Mouse (Mus musculus) heart, adult 11 months (tissue): ENCODE data around the gene Frat2.
A peak's percentile ranks its signal among the peaks of the same experiment; 100 is the strongest.

Source experiments
- DNase-seq: peaks from one replicate; pipeline ENCODE4 v3.0.0; 2022

Frat2 gene

DNA sequence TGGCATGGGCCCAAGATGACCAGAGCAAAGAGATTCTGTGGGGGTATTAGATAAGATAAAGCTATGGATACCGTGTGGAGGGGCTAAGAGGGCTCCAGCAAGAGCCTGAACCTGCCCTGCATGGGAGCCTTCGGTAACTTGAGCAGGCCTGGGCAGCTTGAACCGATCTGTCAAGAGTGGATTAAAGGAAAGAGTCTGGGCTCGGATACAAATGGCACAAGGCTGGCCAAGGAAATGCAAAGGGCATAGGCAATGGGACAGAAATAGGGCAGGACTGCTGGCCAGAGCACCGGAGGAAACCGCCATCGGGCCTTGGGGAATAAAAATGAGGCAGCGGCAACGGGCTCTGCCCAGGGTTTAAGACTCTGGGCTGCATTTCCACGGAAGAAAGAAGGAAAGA, 30.6 kb downstream of the Frat2 start:
- DNase-seq: peak; percentile 94

DNA sequence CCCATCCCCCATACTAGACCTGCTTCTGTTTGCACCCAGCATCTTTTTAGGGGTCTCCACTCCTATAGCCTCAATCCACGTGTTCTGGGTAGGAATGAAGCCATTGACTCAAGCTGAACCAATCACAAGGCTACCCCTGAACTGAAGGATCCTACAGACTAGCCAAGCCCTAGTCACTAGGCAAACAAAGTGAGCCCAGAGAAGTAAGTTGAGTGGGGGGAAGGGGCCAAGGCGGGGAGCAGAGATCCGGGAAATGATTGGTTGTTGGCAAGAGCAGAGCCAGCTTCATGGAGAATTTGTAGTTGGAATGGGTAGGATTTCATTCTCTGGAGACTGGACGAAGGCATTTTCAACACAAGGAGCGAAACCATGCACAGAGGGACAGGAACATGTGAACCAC, 31.0 kb downstream of the Frat2 start:
- DNase-seq: no peak

DNA sequence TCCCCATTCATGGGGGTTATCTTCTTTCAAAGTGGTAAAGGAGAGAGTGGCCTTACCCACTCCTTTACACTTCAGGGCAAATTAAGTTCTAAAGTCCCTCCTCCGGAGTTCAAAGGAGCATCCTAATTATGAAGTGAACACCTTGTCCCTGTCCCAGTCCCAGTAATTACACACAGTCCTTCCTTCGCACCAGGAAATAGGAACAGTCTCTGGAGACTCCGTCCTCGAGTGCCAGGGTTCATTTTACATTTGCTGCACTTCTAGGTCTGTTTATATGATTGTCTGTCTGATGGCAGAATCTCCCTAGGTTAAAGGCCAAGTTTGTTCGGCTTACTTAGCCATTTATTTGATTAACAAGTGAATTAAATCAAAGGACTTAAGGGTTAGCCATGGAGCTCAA, 31.5 kb downstream of the Frat2 start:
- no peak for DNase-seq

DNA sequence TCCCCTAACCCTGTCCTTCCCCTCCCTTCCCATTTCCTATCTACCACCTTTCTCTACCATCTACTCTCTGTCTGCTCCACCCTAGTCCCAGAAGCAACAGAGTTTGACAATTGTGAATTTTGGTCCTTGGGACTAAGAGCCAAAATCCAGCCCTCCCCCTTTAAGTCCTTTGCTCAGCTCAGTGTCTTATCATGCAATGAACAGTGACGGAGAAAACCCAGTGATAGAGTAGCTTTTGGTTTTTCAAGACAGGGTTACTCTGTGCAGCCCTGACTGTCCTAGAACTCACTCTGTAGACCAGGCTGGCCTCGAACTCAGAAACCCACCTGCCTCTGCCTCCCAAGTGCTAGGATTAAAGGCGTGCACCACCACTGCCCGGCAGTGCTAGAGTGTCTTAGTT, 34.6 kb downstream of the Frat2 start:
- no peak for DNase-seq

DNA sequence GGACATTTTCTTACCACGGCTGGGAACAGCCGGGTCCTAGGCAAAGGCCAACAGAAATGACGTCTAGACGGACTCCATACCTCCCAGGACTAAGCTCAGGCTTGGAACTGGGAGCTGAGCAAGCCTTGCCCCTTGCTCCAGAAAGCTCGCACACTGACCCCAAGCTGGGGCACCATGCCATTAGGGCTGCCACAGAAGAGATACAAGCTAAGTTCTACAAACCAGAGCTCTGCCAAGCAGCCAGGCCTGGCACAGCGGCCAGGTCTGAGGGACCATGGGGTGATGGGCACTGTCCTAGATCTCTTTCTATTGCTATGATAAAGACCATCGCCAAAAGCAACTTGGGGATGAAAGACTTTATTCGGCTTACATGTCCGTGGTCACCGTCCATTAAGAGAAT, 35.4 kb downstream of the Frat2 start:
- peak; percentile 93 for DNase-seq

DNA sequence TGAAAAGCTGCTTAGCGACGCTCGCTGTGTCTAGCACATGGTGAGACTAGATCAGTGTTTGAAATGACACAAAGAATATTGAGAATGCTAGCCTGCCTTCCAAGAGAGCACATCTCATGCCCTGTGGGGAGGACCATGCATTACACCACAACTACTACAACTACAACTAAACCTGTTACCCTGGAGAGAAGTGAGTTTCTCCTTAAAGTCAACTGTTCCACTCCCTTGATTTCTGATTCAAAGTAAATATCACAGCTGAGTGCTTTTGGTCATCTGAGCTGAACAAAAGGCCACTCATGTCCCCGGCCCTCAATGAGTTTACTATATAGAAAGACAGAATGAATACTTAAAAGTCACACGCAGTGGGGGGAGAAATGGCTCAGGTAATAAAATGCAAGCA, 37.9 kb downstream of the Frat2 start:
- DNase-seq: no peak

DNA sequence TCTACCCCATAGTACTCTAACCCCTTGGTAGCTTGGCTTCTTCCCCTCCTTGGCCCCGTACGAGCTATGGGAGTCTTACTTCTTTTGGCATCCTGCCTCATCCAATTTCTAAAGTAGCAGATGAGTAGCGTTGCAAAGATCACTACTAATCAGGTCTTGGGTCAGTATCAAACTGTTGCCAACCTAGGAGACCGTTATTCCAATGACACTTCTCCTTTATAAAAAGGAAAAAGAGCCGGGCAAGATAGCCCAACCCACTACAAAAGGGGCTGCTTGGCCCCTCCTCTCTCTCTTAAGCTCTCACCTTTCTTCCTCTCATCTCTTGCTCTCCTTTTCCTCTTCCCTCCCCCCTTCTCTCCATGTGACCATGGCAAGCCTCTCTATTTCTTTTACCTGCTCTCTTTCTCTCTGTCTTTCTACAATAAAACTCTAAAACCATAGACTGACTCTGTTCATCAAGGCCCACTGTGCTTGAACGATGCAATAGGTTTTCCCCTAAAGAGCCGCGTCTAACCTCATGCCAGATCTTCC, 39.8 kb downstream of the Frat2 start:
- peak; percentile 31 for DNase-seq

DNA sequence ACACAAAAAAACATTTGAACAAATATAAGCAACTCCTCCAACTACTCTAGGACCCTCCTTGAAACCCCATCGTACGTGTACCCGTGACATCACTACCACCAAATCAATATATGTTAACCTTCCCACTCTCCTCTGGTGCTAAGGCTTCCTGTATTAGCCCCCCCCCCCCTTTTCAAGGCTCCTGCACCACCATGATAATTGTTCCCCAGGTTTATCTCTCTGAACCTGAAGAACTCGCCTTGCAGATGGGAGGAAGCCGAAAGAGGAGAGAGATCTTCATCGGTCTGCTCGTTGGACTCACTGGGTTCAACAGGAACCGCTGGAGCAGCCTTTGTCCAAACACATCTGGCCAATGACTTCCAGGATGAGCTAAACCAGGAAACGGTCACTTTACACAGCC, 40.4 kb downstream of the Frat2 start:
- no peak for DNase-seq

DNA sequence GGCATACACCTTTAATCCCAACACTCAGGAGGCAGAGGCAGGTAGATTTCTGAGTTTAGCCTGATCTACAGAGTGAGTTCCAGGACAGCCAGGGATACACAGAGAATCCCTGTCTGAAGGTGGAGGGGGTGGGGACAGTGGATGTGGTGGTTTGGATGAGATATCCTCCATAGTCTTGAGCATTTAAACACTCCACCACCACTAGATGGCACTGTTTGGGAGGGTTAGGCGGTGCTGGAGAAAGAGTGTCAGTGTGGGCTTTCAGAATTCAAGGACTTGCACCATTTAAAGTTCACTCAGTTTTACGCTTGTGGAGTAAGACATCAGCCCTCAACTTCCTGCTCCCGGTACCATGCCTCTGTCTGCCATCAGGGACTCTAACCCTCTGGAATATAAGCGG, 42.1 kb downstream of the Frat2 start:
- no peak for DNase-seq

DNA sequence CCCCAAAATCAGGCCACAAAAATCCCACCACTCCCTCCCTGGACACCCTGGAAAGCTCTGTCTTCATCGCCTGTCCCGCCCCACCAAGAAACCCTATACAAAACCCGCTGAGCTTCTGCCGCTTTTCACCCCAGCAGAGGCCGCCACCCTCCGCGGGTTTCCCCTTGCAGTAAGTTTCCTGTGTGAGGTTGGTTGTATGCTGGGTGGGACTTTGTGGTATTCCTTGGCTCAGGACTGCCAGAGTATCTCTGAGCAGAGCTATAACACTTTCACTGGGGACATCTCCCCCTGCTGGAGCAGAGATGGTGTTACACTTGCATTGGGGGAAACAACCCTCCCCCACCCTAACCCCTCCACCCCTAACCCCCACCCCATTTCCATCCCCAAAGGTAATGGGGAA, 44.6 kb downstream of the Frat2 start:
- DNase-seq: peak; percentile 89

DNA sequence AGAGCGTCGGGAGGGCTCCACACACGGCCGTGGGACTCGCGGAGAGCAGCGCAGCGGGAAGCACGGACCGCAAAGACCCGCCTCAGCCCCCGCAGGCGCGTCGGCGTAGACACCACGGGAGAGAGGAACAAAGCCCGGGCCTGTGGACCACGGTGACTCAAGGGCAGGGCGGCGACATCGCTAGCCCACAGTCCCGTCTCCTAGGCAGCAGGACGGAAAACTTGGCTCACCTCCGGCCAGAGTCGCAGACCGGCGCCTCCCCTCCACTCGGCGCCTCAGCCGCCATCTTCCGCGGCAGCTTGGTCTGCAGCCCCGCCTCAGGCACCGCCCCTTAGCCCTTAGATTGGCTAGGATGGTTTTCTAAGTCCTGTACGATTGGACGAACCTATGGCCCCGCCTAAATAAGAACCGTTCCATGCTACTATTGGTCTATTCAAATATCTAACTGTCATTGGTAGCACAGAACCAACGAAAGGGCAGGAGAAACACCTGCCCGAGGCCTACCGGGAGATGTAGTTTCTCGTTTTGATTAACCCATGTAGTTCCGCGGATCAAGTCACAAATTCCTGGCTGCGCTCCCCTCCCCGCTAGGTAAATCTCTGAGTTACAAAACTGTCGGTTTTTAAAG, 46.1 kb downstream of the Frat2 start, which contains the start of gene Arhgap19:
TSS of gene Arhgap19 (minus strand) at position 306 of the 628 bp plus-strand sequence.
- peak; percentile 100 for DNase-seq

DNA sequence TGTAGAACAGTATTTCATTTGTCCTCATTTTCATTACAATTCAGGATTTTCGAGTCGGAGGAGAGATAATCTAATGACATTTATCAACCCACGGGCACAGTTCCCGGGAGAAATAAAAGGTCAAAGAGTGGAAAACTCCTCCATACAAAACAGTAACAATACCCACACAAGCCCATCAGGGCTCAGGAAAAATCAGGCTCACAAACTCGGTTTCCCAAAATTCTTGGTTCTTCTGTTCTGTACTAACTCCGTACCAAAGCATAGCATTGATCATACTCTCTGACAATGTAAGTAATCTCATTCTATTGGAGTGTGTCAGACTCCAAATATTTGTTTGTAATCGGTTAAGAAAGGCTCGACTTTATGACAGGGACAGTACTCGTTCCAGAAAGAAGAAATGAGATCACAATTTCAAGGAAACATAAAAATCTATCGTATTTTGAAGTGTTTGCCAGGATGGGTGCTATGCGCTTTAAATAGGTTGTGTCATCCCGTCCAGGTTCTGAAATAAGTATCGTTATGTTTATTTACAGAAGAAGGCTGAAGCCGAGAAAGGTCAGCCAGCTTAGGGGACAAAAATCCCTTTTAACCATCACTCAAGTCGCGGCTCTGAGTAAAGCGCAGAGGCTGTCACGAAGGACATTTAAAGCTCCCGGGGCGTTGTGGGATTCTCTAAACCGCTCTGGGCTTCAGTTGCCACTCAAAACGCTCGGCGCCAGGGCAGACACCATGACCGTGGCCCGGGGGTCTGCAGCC, 46.8 kb downstream of the Frat2 start:
- DNase-seq: peak; percentile 6

DNA sequence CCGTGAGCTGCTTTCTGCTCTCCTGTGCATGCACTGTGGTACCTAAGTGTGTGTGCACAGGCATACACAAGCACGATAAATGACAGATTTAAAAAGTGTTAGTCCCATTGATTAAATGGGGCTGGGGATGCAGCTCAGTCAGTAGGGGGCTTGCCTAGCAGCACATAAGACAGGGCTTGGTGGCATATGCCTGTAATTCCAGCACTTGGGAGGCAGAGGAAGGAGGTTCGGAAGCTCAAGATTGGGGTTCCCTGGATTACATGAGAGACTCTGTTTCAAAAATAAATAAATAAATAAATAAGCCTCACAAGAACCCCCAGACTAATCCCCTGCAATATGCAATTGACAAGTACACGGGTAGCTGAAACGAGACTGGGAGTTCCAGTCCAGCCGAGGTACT, 47.5 kb downstream of the Frat2 start:
- DNase-seq: peak; percentile 76

DNA sequence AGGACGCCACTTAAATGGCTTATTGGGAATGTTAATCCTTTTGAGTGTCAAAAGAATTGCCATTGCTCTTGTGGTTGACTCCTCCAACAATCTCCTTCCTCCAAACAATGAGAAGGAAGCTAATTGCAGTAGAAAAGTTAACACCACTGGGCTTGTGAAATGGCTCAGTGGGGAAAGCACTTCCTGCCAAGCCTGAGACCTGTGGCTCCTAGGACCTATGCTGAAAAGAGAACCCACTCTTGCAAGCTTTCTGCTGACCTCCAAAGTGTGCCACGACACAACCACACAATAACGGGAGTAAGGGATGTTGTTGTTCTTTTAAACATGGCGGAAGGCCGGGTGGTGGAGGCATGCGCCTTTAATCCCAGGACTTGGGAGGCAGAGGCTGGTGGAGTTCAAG, 50.4 kb downstream of the Frat2 start:
- DNase-seq: peak; percentile 0

DNA sequence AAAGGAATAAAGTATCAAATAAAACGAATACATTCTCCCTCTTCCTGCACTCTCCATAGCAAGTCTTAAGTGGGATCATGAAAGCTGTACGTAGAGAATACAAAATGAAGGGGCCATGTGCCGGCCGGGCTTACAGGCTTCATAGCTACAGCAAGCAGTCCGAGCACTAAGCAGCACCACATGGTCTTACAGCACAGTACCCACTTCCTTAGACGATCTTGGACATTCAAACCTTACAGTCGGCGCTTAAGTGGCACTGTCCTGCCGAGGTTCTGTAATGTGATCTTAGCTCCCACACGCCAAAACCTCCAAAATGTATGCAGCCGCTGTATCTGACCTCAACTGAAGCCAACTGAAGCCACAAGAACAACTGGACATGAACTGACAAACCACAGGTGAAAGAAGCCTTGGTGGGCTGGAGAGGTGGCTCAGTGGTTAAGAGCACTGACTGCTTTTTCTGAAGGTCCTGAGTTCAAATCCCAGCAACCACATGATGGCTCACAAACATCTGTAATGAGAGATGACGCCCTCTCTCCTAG, 51.1 kb downstream of the Frat2 start:
- peak; percentile 29 for DNase-seq

DNA sequence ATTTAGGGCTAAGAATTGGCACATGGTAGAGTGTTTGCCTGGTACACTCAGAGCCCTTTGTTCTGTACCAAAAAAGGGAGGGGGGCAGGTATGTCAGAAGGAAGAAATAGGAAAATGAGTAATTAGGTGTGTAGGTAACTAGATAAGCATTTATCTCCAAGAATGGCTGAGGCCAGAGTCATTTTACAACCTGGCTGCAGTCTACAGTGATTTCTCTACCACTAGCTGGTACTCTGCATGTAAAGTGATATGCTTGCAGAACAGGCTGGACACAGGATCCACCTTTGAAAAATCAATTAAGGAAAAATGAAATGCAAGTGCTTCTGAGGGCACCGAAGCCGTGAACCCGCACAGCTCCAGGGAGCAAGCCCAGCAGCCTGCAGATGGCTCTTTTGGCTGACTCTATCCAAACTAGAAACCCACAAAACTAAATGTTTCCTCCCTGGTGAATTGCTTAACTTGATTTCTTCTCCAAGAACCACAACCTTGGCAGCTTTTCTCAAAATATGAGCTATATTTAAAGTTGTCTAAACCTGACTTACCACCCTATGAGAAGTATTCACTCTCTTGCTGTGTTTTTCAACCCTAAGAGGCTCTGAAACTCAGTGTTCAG, 51.7 kb downstream of the Frat2 start:
- DNase-seq: peak; percentile 76
